Mouse (Mus musculus): ENCODE measurements around the gene Wnt3a.

- TF ChIP-seq POLR2A (IDR thresholded peaks at IDR 0.05; ENCODE audit: borderline replicate concordance, extremely low read depth, insufficient read depth, insufficient read length, poor library complexity, severe bottlenecking), result no peak
- no peak for TF ChIP-seq CTCF (IDR thresholded peaks at IDR 0.05; ENCODE audit: borderline replicate concordance, extremely low read depth, insufficient read depth, insufficient read length)
These were observed 68.2 kb downstream of the Wnt3a start for GRCm38 (mm10) chr11:59222306-59222705.

All from brain, embryonic 14.5 days (tissue).